Mouse (Mus musculus) kidney, postnatal 0 days (tissue): ENCODE results near the gene Mtif3. TPM values are rescaled to one million over a fixed set of nuclear protein-coding genes. Genes with fewer than 3 reads are reported as not detected.
"Not testable (repeated sequence)": the region's sequence is repeated elsewhere in the genome, so short reads cannot be mapped to it uniquely, and the experiment has no call there.

Experiments
- ATAC-seq: fragments of 200-750 bp; cut with Nextera tagmentation; replicated peaks from 2 replicates; pipeline ENCODE4 v1.8.0; 2017; ENCODE audit warnings: low read depth, moderate number of reproducible peaks, moderate TSS enrichment, moderate library complexity; ENCODE audit not compliant: low FRiP score
- DNase-seq: peaks from one replicate; pipeline ENCODE4 v3.0.0-alpha.2; 2016; ENCODE audit warnings: low spot score
- H3K27ac ChIP-seq: fragments of 300-500 bp; sonication (generic); 2 replicates; pipeline ENCODE4 v1.5.1; 2014; ENCODE audit warnings: mild to moderate bottlenecking
- H3K27me3 ChIP-seq: fragments of 300-500 bp; sonication (generic); 2 replicates; pipeline ENCODE4 v1.6.1; 2014; ENCODE audit warnings: low read length, mixed read lengths; ENCODE audit not compliant: insufficient read depth
- H3K36me3 ChIP-seq: fragments of 300-500 bp; sonication (generic); 2 replicates; pipeline ENCODE4 v1.6.1; 2014; ENCODE audit warnings: low read length, mixed read lengths; ENCODE audit not compliant: insufficient read depth
- H3K4me1 ChIP-seq: fragments of 300-500 bp; sonication (generic); replicated peaks from 2 replicates; pipeline ENCODE4 v1.6.1; 2014; ENCODE audit warnings: antibody characterized with exemption, low read length, mixed read lengths; ENCODE audit not compliant: insufficient read depth
- H3K4me2 ChIP-seq: fragments of 300-500 bp; sonication (generic); 2 replicates; pipeline ENCODE4 v1.6.1; 2014; ENCODE audit warnings: mild to moderate bottlenecking, low read length, moderate library complexity, mixed read lengths
- H3K4me3 ChIP-seq: fragments of 300-500 bp; sonication (generic); replicated peaks from 2 replicates; pipeline ENCODE4 v1.5.1; 2014; ENCODE audit warnings: low read depth, low read length
- H3K9ac ChIP-seq: fragments of 300-500 bp; sonication (generic); 2 replicates; pipeline ENCODE4 v1.6.1; 2014; ENCODE audit warnings: low read depth, low read length
- H3K9me3 ChIP-seq: fragments of 300-500 bp; sonication (generic); replicated peaks from 2 replicates; pipeline ENCODE4 v1.6.1; 2016; ENCODE audit warnings: low read length, inconsistent platforms, mixed read lengths
- CTCF ChIP-seq: IDR thresholded peaks from 2 replicates; pipeline ENCODE4 v1.5.1; 2016; ENCODE audit warnings: antibody characterized with exemption, low read depth, mild to moderate bottlenecking, moderate library complexity
- WGBS: fragments of 180-500 bp; shearing (Covaris S2); extraction: QIAGEN DNeasy Blood & Tissue Kit; methylation state at CpG from one replicate; pipeline ENCODE4 v1.1.7; 2014; 5-methylcytosine and 5-hydroxymethylcytosine counted together
- polyA plus RNA-seq: library from polyadenylated mRNA; unstranded; fragments of >200 nt; fragmentation: Nextera tagmentation; extraction: Ambion mirVana; gene quantifications from 2 replicates; pipeline ENCODE4 v1.2.1, GENCODE M21; 2015

Mtif3 gene
- polyA plus RNA-seq, 1 experiment from 2014 or later, result 32.3 TPM

GRCm38 (mm10) chr5:146946682-146947081 is 16.9 kb downstream of the Mtif3 start:
- no peaks in the 10 kb centered on the region for H3K27me3 ChIP-seq
- H3K36me3 ChIP-seq, result peaks cover 5% of the 10 kb centered on the region
- no peak overlapping the region for H3K9ac ChIP-seq
- H3K4me3 ChIP-seq, result no peak overlapping the region
- H3K27ac ChIP-seq, result no peak overlapping the region
- H3K4me2 ChIP-seq, result no peak overlapping the region
- ATAC-seq (no peak), DNase-seq (no peak)
- no peak for TF ChIP-seq CTCF
- 0 out of 2 replicates have a peak, but pooled peaks cover 3% of the 10 kb centered on the region for H3K4me1 ChIP-seq
- H3K9me3 ChIP-seq, result no peaks in the 10 kb centered on the region
- 89% methylated on average over 9 of the region's 9 CpGs for WGBS

GRCm38 (mm10) chr5:146944568-146944967 is 19.0 kb downstream of the Mtif3 start:
- Histone ChIP-seq H3K4me1 (0 out of 2 replicates have a peak, but pooled peaks cover 3% of the 10 kb centered on the region), H3K27me3 (no peaks in the 10 kb centered on the region), H3K9me3 (no peaks in the 10 kb centered on the region), H3K4me2 (no peak overlapping the region), H3K4me3 (no peak overlapping the region), H3K9ac (no peak overlapping the region), H3K36me3 (no peaks in the 10 kb centered on the region), H3K27ac (no peak overlapping the region)
- DNase-seq (no peak), ATAC-seq (no peak)
- peak; percentile 29; the same call in 1 of the 2 replicates for TF ChIP-seq CTCF
- 98% methylated on average over 2 of the region's 2 CpGs for WGBS

- Histone ChIP-seq H3K27ac (no peak overlapping the region), H3K9ac (no peak overlapping the region), H3K4me2 (no peak overlapping the region), H3K4me1 (no peaks in the 10 kb centered on the region), H3K4me3 (no peak overlapping the region), H3K27me3 (no peaks in the 10 kb centered on the region), H3K36me3 (no peaks in the 10 kb centered on the region), H3K9me3 (no peaks in the 10 kb centered on the region)
- ATAC-seq (no peak), DNase-seq (no peak)
- WGBS, result 76% methylated on average over 15 of the region's 15 CpGs
- no peak for TF ChIP-seq CTCF
Observed at GRCm38 (mm10) chr5:146942965-146943364, 20.6 kb downstream of the Mtif3 start.

GRCm38 (mm10) chr5:146941939-146942338 is 21.7 kb downstream of the Mtif3 start:
- WGBS, result 29% methylated on average over 2 of the region's 2 CpGs
- not testable (repeated sequence) for H3K27me3 ChIP-seq, H3K9ac ChIP-seq, H3K4me1 ChIP-seq, H3K36me3 ChIP-seq, H3K9me3 ChIP-seq, DNase-seq, H3K4me2 ChIP-seq, H3K27ac ChIP-seq, H3K4me3 ChIP-seq, ATAC-seq

- Histone ChIP-seq H3K4me3 (no peak overlapping the region), H3K36me3 (no peaks in the 10 kb centered on the region), H3K4me1 (no peaks in the 10 kb centered on the region), H3K27ac (no peak overlapping the region), H3K27me3 (no peaks in the 10 kb centered on the region), H3K9ac (no peak overlapping the region), H3K4me2 (no peak overlapping the region), H3K9me3 (no peaks in the 10 kb centered on the region)
- peak; percentile 81 for DNase-seq
- TF ChIP-seq CTCF, result peak; percentile 90
- WGBS, result 19% methylated on average over 7 of the region's 7 CpGs
- no peak for ATAC-seq
Observed at GRCm38 (mm10) chr5:146940219-146940618, 23.4 kb downstream of the Mtif3 start.

GRCm38 (mm10) chr5:146939109-146939796 is 24.3 kb downstream of the Mtif3 start:
- WGBS, result 81% methylated on average over 16 of the region's 16 CpGs

More at GRCm38 (mm10) chr5:146939109-146939796, 24.3 kb downstream of the Mtif3 start:
- DNase-seq (no peak), ATAC-seq (no peak)
- peak; percentile 60 for TF ChIP-seq CTCF
- H3K4me3 ChIP-seq, result no peak overlapping the region
- H3K27ac ChIP-seq, result no peak overlapping the region
- H3K4me2 ChIP-seq, result no peak overlapping the region
- H3K4me1 ChIP-seq, result no peaks in the 10 kb centered on the region
- no peaks in the 10 kb centered on the region for H3K9me3 ChIP-seq
- no peaks in the 10 kb centered on the region for H3K36me3 ChIP-seq
- H3K27me3 ChIP-seq, result no peaks in the 10 kb centered on the region
- no peak overlapping the region for H3K9ac ChIP-seq
